Mouse (Mus musculus) stomach, postnatal 0 days (tissue): ENCODE results near the gene Enkur.

ENCODE experiments used
- CTCF ChIP-seq: IDR thresholded peaks from 2 replicates; pipeline ENCODE4 v1.5.1; 2016; ENCODE audit warnings: antibody characterized with exemption, low read depth, mild to moderate bottlenecking, moderate library complexity
- EP300 ChIP-seq: optimal IDR thresholded peaks from 2 replicates; pipeline ENCODE3; 2016; ENCODE audit warnings: antibody characterized with exemption

- TF ChIP-seq CTCF (no peak), EP300 (no peak)
These were observed 62.5 kb downstream of the Enkur start for GRCm38 (mm10) chr2:21142616-21143015.
